Mouse (Mus musculus) left cerebral cortex, adult 11 months (tissue): ENCODE data around the gene Polr1a.

ENCODE experiments used
- DNase-seq: peaks from one replicate; pipeline ENCODE4 v3.0.0; 2022; ENCODE audit warnings: low spot score

Polr1a gene

GRCm38 (mm10) chr6:71950592-71950991 is 41.7 kb downstream of the Polr1a start:
- no peak for DNase-seq

GRCm38 (mm10) chr6:71951192-71951591 is 42.3 kb downstream of the Polr1a start:
- DNase-seq: no peak

- no peak for DNase-seq
These were observed 53.3 kb downstream of the Polr1a start for GRCm38 (mm10) chr6:71962119-71962518.

DNA sequence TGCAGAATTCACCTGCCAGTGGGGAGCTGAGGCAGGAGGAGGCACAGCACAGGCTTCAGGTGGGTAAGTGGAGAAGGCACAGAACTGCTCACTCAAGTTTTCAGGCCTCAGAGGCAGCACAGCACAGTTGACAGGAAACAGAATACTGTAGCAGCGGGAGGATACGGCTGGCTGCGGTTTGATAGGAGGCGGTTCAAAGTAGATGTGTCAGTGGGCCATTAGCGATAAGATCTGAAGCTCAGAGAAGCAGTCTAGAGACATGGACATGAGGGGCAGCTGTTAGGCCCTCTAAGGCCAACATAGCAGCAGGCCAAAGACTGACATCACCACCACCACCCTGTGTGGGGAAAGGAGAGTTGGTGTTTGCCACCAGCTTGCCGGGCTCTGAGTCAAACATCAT is 53.9 kb downstream of the Polr1a start:
- no peak for DNase-seq

DNA sequence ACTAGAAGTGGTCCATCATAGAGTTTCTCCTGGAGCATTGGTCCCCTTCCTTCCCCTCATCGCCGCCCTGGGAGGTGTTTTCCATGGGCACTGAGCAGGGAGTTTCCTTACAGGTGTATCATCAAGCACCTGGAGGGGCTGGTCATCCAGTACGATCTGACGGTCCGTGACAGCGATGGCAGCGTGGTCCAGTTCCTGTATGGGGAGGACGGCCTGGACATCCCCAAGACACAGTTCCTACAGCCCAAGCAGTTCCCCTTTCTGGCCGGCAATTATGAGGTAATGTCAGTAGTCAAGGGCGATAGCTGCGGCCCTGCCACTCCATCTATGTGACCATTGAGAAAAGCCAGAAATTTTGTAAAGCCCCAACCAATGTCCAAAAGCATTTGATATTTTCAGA is 54.7 kb downstream of the Polr1a start:
- no peak for DNase-seq

GRCm38 (mm10) chr6:71966683-71967303 is 57.9 kb downstream of the Polr1a start:
- DNase-seq: no peak

DNA sequence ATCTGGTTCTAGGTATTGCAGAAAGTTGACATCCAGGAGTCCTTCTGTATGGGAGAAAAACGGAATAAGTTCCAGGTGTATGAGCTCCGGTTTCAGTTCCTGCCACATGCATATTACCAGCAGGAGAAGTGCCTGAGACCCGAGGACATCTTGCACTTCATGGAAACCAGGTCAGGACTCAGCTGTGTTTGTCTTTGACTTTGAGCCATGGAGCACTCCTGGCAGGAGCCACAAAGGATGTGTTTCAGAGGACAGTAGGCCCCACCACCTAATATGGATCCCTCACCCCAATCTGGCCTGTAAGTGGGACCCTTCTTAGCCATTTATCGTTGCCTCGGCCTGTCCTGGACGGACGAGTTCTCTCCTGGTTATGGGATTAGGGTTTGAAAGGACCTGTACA is 59.0 kb downstream of the Polr1a start:
- no peak for DNase-seq

GRCm38 (mm10) chr6:71969459-71969858 is 60.6 kb downstream of the Polr1a start:
- no peak for DNase-seq

DNA sequence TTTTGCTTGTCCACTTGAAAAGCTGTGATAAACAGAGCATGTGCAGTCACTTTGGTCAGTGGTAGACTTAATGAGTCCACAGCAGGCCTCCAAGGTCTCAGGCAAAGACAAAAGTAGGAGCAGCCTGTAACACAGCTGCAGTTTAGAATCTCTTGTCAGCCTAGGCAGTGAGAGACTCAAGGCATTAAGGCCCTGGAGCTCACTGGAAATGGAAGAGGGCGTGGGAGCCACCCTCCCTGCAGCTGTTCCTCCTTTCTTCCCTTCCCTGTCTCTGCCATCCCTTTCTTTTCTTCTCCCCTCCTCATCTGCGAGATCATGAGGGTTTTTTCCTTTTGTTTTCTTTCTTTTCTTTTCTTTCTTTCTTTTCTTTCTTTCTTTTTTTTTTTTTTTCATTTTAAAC is 61.3 kb downstream of the Polr1a start:
- DNase-seq: no peak

- no peak for DNase-seq
These were observed 67.7 kb downstream of the Polr1a start for GRCm38 (mm10) chr6:71976592-71976991.

- DNase-seq: no peak
These were observed 71.3 kb downstream of the Polr1a start for GRCm38 (mm10) chr6:71980165-71980564.

DNA sequence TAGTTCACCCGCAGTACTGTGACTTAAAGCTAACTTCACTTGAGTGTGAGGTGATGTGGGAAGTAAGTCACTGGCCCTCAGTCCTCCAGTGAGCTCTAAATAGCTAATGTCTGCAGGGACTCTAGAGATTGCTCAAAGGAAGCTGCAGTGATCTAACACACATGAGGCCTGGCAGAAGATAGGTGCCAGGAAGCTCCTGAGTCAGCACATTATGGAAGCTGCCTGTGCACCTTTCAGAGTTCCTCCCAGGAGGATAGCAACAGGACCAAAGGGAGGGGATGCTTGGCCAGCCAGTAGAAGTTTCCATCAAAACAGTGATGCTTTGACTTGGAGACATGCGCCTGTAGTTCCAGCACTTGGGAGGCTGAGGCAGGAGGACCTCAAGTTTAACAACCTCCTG is 71.7 kb downstream of the Polr1a start:
- DNase-seq: no peak

DNA sequence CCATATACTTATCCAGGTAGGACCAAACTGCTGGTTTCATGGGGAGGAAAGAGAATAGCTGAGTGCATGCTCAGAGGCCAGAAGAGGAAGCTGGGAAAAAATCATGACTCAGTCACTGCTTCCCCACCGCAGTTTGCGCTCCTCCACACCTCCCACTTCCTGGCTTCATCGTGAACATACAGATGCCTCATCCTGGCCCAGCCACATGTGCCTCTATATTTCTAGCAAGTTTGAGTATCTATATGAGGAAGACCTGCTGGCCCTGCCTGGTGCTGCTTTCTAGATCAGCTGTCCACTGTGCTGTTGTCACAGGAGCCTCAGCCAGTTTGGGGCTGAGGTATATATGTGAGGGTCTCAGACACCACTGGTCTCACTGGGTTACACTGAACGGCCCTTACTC is 72.6 kb downstream of the Polr1a start:
- peak; percentile 59 for DNase-seq

- DNase-seq: no peak
These were observed 77.1 kb downstream of the Polr1a start for GRCm38 (mm10) chr6:71985984-71986383.

DNA sequence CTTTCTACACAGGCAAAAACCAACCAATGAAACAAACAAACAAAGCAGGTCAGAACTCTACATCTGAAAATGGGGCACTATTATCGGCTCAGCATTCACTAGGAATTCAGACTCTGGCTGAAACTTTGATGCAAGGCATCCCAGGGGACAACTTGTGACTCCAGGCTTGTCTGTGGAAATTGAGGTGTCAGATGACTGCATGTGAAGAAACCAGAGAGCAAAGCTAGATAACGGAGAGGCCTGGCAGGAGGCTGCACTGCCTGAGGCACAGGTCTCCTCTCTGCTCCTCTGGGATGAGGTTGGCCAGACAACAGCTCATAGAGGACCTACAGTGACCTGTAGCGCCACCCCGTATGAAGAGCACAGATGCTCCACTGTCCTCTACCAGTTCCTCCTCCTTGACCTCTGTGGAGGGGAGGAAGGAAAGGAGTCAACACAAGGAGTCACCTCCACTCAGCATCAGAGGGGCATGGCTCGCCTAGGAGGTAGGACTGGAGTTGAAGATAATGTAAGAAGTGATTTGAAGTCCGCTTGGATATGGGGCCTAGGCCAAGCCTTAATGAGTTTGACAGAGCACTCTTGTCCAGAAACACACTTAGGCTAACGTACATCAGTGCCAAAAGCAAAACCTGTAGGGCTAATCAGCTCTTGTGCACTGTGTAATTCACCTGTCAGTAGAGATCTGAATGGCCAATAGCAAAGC is 78.8 kb downstream of the Polr1a start:
- no peak for DNase-seq

GRCm38 (mm10) chr6:71989647-71990351 is 80.9 kb downstream of the Polr1a start:
- DNase-seq: no peak

DNA sequence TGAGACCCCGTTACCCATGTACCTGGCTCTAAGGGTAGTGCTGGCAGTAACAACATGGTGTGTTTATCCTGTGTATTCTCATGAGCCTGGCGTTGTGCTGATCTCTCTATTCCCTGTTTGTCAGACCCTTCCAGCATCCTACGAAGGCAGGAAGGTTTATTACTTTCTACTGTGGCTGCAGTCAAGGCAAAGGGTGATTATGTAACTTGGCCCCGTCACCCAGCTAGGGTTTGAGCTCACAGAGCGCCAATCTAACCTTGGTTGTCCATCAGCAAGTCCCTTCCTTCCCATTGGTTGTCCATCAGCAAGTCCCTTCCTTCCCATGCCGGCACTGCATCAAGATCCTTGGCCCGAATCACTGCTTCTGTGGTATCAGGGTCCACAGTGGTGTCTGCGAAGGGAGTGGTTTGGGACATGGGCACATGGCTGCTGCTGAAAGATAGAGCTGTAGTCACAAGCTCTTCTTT is 81.6 kb downstream of the Polr1a start:
- no peak for DNase-seq

DNA sequence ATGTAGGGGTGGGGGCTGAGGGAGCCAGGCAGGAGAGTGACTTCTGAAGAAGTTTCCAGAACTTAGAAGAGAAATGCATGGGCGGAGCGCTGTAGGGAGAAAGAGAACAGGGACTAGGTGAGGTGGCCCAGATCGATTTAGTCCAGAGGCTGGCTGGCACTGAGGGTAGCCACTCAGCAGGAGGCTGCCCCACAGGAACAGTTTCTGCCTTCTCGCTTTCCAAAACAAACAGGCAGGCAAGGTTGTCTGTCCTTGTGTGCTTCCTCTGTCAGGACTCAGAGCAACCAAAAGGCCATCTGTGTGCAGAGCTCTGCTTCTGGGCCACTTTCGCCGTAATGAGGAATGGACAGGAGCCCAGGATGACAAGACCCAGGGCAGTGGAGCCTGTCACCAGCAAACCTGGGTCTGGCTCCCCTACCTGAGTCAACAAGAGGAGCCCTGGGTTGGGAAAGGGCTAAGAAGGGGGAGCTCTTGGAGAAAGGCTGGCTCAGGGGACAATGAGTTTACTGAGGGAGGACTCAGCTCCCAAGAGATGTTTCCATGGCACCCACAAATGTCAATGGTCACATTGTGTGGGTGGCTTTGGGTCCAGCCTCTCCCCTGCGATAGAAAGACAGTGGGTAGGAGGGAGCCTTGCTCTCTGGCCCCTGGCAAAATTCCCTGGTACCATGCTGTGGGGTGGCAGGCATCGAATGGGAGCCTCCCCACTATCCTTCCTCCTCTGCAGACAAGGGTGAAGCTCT is 82.5 kb downstream of the Polr1a start:
- no peak for DNase-seq

- no peak for DNase-seq
These were observed 83.1 kb downstream of the Polr1a start for GRCm38 (mm10) chr6:71991933-71992325.

GRCm38 (mm10) chr6:71994004-71994403 is 85.2 kb downstream of the Polr1a start:
- no peak for DNase-seq

DNA sequence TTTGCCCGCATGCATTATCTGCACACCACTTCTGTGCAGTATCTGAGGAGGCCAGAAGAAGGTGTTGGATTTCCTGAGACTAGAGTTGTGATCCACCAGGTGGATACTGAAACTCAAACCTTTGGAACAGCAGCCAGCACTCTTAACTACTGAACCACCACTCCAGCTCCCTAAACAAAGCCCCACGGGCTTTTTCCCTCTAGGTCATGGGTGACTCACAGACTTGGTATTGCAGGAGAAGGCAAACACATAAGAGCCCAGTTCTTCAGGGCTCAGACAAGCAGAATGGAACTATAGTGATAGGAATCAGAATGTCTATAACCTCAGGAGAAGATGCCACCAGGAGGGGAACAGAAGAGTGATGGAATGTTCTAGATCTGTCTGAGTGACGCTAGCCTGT is 86.2 kb downstream of the Polr1a start:
- no peak for DNase-seq

- no peak for DNase-seq
These were observed 88.4 kb downstream of the Polr1a start for GRCm38 (mm10) chr6:71997215-71997614.
